Mouse (Mus musculus) limb, embryonic 14.5 days (tissue): Measurements from ENCODE around the gene Col11a2. TPM values are rescaled to one million over a fixed set of nuclear protein-coding genes. Genes with fewer than 3 reads are reported as not detected.
A peak's percentile ranks its signal among the peaks of the same experiment; 100 is the strongest.

Source experiments
- ATAC-seq: fragments of 200-750 bp; cut with Nextera tagmentation; 2 replicates; pipeline ENCODE4 v1.8.0; 2017; ENCODE audit warnings: low read depth, moderate number of reproducible peaks, moderate TSS enrichment; ENCODE audit not compliant: low FRiP score
- DNase-seq: peaks from one replicate; pipeline ENCODE4 v3.0.0-alpha.2; 2015; ENCODE audit warnings: low spot score
- H3K27ac ChIP-seq: fragments of 300-500 bp; sonication (generic); replicated peaks from 2 replicates; pipeline ENCODE4 v1.5.1; 2014; ENCODE audit warnings: low read depth, mild to moderate bottlenecking, low read length, moderate library complexity, mixed read lengths
- H3K27me3 ChIP-seq: fragments of 300-500 bp; sonication (generic); 2 replicates; pipeline ENCODE4 v1.6.1; 2014; ENCODE audit warnings: low read length, mixed read lengths; ENCODE audit not compliant: control insufficient read depth, insufficient read depth
- H3K36me3 ChIP-seq: fragments of 300-500 bp; sonication (generic); 2 replicates; pipeline ENCODE4 v1.6.1; 2014; ENCODE audit warnings: mild to moderate bottlenecking, low read length, moderate library complexity, mixed read lengths; ENCODE audit not compliant: control insufficient read depth, insufficient read depth
- H3K4me1 ChIP-seq: fragments of 300-500 bp; sonication (generic); 2 replicates; pipeline ENCODE4 v1.6.1; 2014; ENCODE audit warnings: antibody characterized with exemption, low read length, mixed read lengths; ENCODE audit not compliant: control insufficient read depth, insufficient read depth
- H3K4me2 ChIP-seq: fragments of 300-500 bp; sonication (generic); replicated peaks from 2 replicates; pipeline ENCODE4 v1.6.1; 2014; ENCODE audit warnings: low read depth, mild to moderate bottlenecking, low read length, moderate library complexity; ENCODE audit not compliant: severe bottlenecking
- H3K4me3 ChIP-seq: fragments of 300-500 bp; sonication (generic); replicated peaks from 2 replicates; pipeline ENCODE4 v1.5.1; 2014; ENCODE audit warnings: low read length
- H3K9ac ChIP-seq: fragments of 300-500 bp; sonication (generic); 2 replicates; pipeline ENCODE4 v1.6.1; 2014; ENCODE audit warnings: mild to moderate bottlenecking, low read depth, low read length, moderate library complexity; ENCODE audit not compliant: severe bottlenecking
- H3K9me3 ChIP-seq: fragments of 300-500 bp; sonication (generic); 2 replicates; pipeline ENCODE4 v1.6.1; 2016; ENCODE audit warnings: low read length; ENCODE audit not compliant: control insufficient read depth
- POLR2A ChIP-seq: fragments of 200-500 bp; IDR thresholded peaks from 2 replicates; pipeline ENCODE4 v1.8.0; 2012; ENCODE audit warnings: inconsistent platforms, mild to moderate bottlenecking, moderate library complexity, borderline replicate concordance; ENCODE audit not compliant: insufficient read depth, insufficient read length; ENCODE audit errors: extremely low read depth
- WGBS: fragments of 180-500 bp; shearing (Covaris S2); extraction: QIAGEN DNeasy Blood & Tissue Kit; methylation state at CpG from one replicate; pipeline ENCODE4 v1.1.7; 2014; 5-methylcytosine and 5-hydroxymethylcytosine counted together
- polyA plus RNA-seq, 2 experiments: library from polyadenylated mRNA; depleted of rRNA in 1 of 2; stranded (reverse) in 1 of 2; unstranded in 1 of 2; fragments of >200 nt; fragmentation: Nextera tagmentation in 1 of 2; extraction: Ambion mirVana in 1 of 2; gene quantifications; 2 replicates each; pipeline versions ENCODE4 v1.2.1 to v1.2.3; 2012 to 2014

Col11a2 gene
- polyA plus RNA-seq, 2 experiments: 72.1 to 201 TPM

GRCm38 (mm10) chr17:34029890-34030595 lies 9.2 kb upstream of the Col11a2 start:
- peaks cover 43% of the 10 kb centered on the region for H3K36me3 ChIP-seq
- ATAC-seq (no peak), DNase-seq (no peak)
- peaks cover 43% of the 10 kb centered on the region for H3K4me1 ChIP-seq
- H3K9ac ChIP-seq: peak overlapping the region; percentile 96
- 84% methylated on average over 21 of the region's 21 CpGs for WGBS
- H3K4me3 ChIP-seq: peak overlapping the region; percentile 89
- no peak overlapping the region for H3K27ac ChIP-seq
- peak overlapping the region; percentile 96 for H3K4me2 ChIP-seq
- no peaks in the 10 kb centered on the region for H3K9me3 ChIP-seq
- no peak for TF ChIP-seq POLR2A
- H3K27me3 ChIP-seq: no peaks in the 10 kb centered on the region

- Histone ChIP-seq H3K36me3 (peaks cover 52% of the 10 kb centered on the region), H3K4me2 (peak overlapping the region; percentile 96), H3K4me1 (peaks cover 35% of the 10 kb centered on the region), H3K27me3 (no peaks in the 10 kb centered on the region), H3K4me3 (peak overlapping the region; percentile 89), H3K9ac (peak overlapping the region; percentile 96), H3K9me3 (no peaks in the 10 kb centered on the region), H3K27ac (peak overlapping the region; percentile 93)
- WGBS: 6% methylated on average over 20 of the region's 20 CpGs
- ATAC-seq (no peak), DNase-seq (no peak)
- TF ChIP-seq POLR2A: no peak
Observed at GRCm38 (mm10) chr17:34030861-34031326, 8.3 kb upstream of the Col11a2 start.

- no peaks in the 10 kb centered on the region for H3K27me3 ChIP-seq
- no peaks in the 10 kb centered on the region for H3K9me3 ChIP-seq
- TF ChIP-seq POLR2A: peak; percentile 81; the same call in 1 of the 2 replicates
- 0% methylated on average over 53 of the region's 88 CpGs for WGBS
- ATAC-seq: peak; percentile 81
- peak within 1 kb of the TSS; percentile 96 for H3K4me2 ChIP-seq
- H3K36me3 ChIP-seq: peaks cover 59% of the 10 kb centered on the region
- H3K4me3 ChIP-seq: peak within 1 kb of the TSS; percentile 89
- peak within 1 kb of the TSS; percentile 93 for H3K27ac ChIP-seq
- peak within 1 kb of the TSS; percentile 96 for H3K9ac ChIP-seq
- peaks cover 29% of the 10 kb centered on the region for H3K4me1 ChIP-seq
- DNase-seq: peak; percentile 93
Observed at GRCm38 (mm10) chr17:34031465-34032173, 7.6 kb upstream of the Col11a2 start, which contains the start of the genes Slc39a7 and Rxrb. Gene Slc39a7, minus strand, starts transcription at chr17:34031682. Gene Rxrb, plus strand, starts transcription at chr17:34031812.

GRCm38 (mm10) chr17:34032174-34032632 lies 7.0 kb upstream of the Col11a2 start:
- peak; percentile 49 for DNase-seq
- Histone ChIP-seq H3K4me2 (peak overlapping the region; percentile 89), H3K4me1 (peaks cover 23% of the 10 kb centered on the region), H3K36me3 (peaks cover 65% of the 10 kb centered on the region), H3K27me3 (no peaks in the 10 kb centered on the region), H3K27ac (peak overlapping the region; percentile 93), H3K9me3 (no peaks in the 10 kb centered on the region), H3K4me3 (peak overlapping the region; percentile 89), H3K9ac (peak overlapping the region; percentile 96)
- no peak for ATAC-seq
- WGBS: 3% methylated on average over 17 of the region's 48 CpGs
- no peak for TF ChIP-seq POLR2A

GRCm38 (mm10) chr17:34032806-34033205 lies 6.4 kb upstream of the Col11a2 start:
- Histone ChIP-seq H3K4me3 (peak overlapping the region; percentile 89), H3K36me3 (peaks cover 71% of the 10 kb centered on the region), H3K9me3 (no peaks in the 10 kb centered on the region), H3K9ac (peak overlapping the region; percentile 96), H3K27me3 (no peaks in the 10 kb centered on the region), H3K4me2 (peak overlapping the region; percentile 89), H3K4me1 (peaks cover 21% of the 10 kb centered on the region), H3K27ac (no peak overlapping the region)
- TF ChIP-seq POLR2A: no peak
- WGBS: 49% methylated on average over 9 of the region's 9 CpGs
- DNase-seq (no peak), ATAC-seq (no peak)
